Mouse (Mus musculus) hindbrain, embryonic 10.5 days (tissue): ENCODE measurements around the gene Bcar3. TPM values are rescaled to one million over a fixed set of nuclear protein-coding genes. Genes with fewer than 3 reads are reported as not detected.
"Not testable (repeated sequence)": the region's sequence is repeated elsewhere in the genome, so short reads cannot be mapped to it uniquely, and the experiment has no call there.

Source experiments
- DNase-seq: peaks from one replicate; pipeline ENCODE4 v3.0.0-alpha.2; 2017; ENCODE audit warnings: low spot score
- H3K27ac ChIP-seq: fragments of 300-500 bp; sonication (generic); 2 replicates; pipeline ENCODE4 v1.5.1; 2016; ENCODE audit warnings: mild to moderate bottlenecking, moderate library complexity
- H3K27me3 ChIP-seq: fragments of 300-500 bp; sonication (generic); 2 replicates; pipeline ENCODE4 v1.6.1; 2016; ENCODE audit warnings: mild to moderate bottlenecking; ENCODE audit not compliant: poor library complexity, insufficient read depth, severe bottlenecking
- H3K36me3 ChIP-seq: fragments of 300-500 bp; sonication (generic); 2 replicates; pipeline ENCODE4 v1.6.1; 2016; ENCODE audit warnings: mild to moderate bottlenecking, moderate library complexity
- H3K4me1 ChIP-seq: fragments of 300-500 bp; sonication (generic); replicated peaks from 2 replicates; pipeline ENCODE4 v1.6.1; 2016; ENCODE audit warnings: mild to moderate bottlenecking
- H3K4me3 ChIP-seq: fragments of 300-500 bp; sonication (generic); 2 replicates; pipeline ENCODE4 v1.5.1; 2016; ENCODE audit warnings: mild to moderate bottlenecking, moderate library complexity
- H3K9me3 ChIP-seq: fragments of 300-500 bp; sonication (generic); 2 replicates; pipeline ENCODE4 v1.6.1; 2016; ENCODE audit warnings: mild to moderate bottlenecking, moderate library complexity
- WGBS: fragments of 180-500 bp; shearing (Covaris S2); methylation state at CpG from one replicate; pipeline ENCODE4 v1.1.7; 2016; 5-methylcytosine and 5-hydroxymethylcytosine counted together
- polyA plus RNA-seq: library from polyadenylated mRNA; unstranded; fragments of >200 nt; fragmentation: Nextera tagmentation; extraction: Ambion mirVana; gene quantifications from 2 replicates; pipeline ENCODE4 v1.2.1, GENCODE M21; 2016

The Bcar3 gene
- polyA plus RNA-seq, 1 experiment from 2014 or later: 10.5 TPM

- H3K36me3 ChIP-seq: peaks cover 36% of the 10 kb centered on the region
- H3K27me3 ChIP-seq: no peaks in the 10 kb centered on the region
- H3K27ac ChIP-seq: peak overlapping the region; percentile 92
- peaks cover 36% of the 10 kb centered on the region for H3K4me1 ChIP-seq
- DNase-seq: no peak
- 9% methylated on average over 20 of the region's 20 CpGs for WGBS
- peak overlapping the region; percentile 90 for H3K4me3 ChIP-seq
- H3K9me3 ChIP-seq: no peaks in the 10 kb centered on the region
These were observed 20.3 kb upstream of the Bcar3 start for GRCm38 (mm10) chr3:122273407-122274240.

GRCm38 (mm10) chr3:122274241-122275024, 19.5 kb upstream of the Bcar3 start, which contains the start of gene Dnttip2:
Gene Dnttip2, plus strand, starts transcription at chr3:122274388.
- peak; percentile 94 for DNase-seq
- no peaks in the 10 kb centered on the region for H3K27me3 ChIP-seq
- peaks cover 36% of the 10 kb centered on the region for H3K4me1 ChIP-seq
- no peaks in the 10 kb centered on the region for H3K9me3 ChIP-seq
- peak within 1 kb of the TSS; percentile 92 for H3K27ac ChIP-seq
- H3K36me3 ChIP-seq: peaks cover 44% of the 10 kb centered on the region
- WGBS: under 1% methylated on average over 57 of the region's 57 CpGs
- peak within 1 kb of the TSS; percentile 90 for H3K4me3 ChIP-seq

GRCm38 (mm10) chr3:122275111-122275510, 18.8 kb upstream of the Bcar3 start:
- no peaks in the 10 kb centered on the region for H3K9me3 ChIP-seq
- peaks cover 51% of the 10 kb centered on the region for H3K36me3 ChIP-seq
- H3K27me3 ChIP-seq: no peaks in the 10 kb centered on the region
- peak overlapping the region; percentile 90 for H3K4me3 ChIP-seq
- peaks cover 36% of the 10 kb centered on the region for H3K4me1 ChIP-seq
- no peak overlapping the region for H3K27ac ChIP-seq
- no peak for DNase-seq
- 77% methylated on average over 10 of the region's 10 CpGs for WGBS

- Histone ChIP-seq H3K9me3 (no peaks in the 10 kb centered on the region), H3K36me3 (peaks cover 37% of the 10 kb centered on the region), H3K27me3 (no peaks in the 10 kb centered on the region), H3K27ac (no peak overlapping the region), H3K4me1 (peaks cover 15% of the 10 kb centered on the region), H3K4me3 (no peak overlapping the region)
- no peak for DNase-seq
- WGBS: 80% methylated on average over 5 of the region's 5 CpGs
These were observed 6.7 kb upstream of the Bcar3 start for GRCm38 (mm10) chr3:122287195-122287594.

GRCm38 (mm10) chr3:122288613-122289195, 5.2 kb upstream of the Bcar3 start:
- WGBS: 90% methylated on average over 5 of the region's 5 CpGs
- no peak overlapping the region for H3K27ac ChIP-seq

GRCm38 (mm10) chr3:122289344-122289743, 4.6 kb upstream of the Bcar3 start:
- not testable (repeated sequence) for H3K27ac ChIP-seq, H3K9me3 ChIP-seq, H3K4me3 ChIP-seq, DNase-seq, H3K27me3 ChIP-seq
- Histone ChIP-seq H3K4me1 (peaks cover 25% of the 10 kb centered on the region), H3K36me3 (peaks cover 16% of the 10 kb centered on the region)
- 76% methylated on average over 4 of the region's 4 CpGs for WGBS

More at GRCm38 (mm10) chr3:122288613-122289195, 5.2 kb upstream of the Bcar3 start:
- Histone ChIP-seq H3K27me3 (no peaks in the 10 kb centered on the region), H3K9me3 (no peaks in the 10 kb centered on the region), H3K4me3 (no peak overlapping the region), H3K36me3 (peaks cover 22% of the 10 kb centered on the region), H3K4me1 (peaks cover 21% of the 10 kb centered on the region)
- no peak for DNase-seq

GRCm38 (mm10) chr3:122290696-122291095, 3.2 kb upstream of the Bcar3 start:
- no peaks in the 10 kb centered on the region for H3K9me3 ChIP-seq
- H3K27me3 ChIP-seq: no peaks in the 10 kb centered on the region
- 77% methylated on average over 7 of the region's 7 CpGs for WGBS
- H3K27ac ChIP-seq: 0 out of 2 replicates have a peak overlapping the region, but pooled peaks have one; percentile 29
- H3K36me3 ChIP-seq: peaks cover 2% of the 10 kb centered on the region
- H3K4me3 ChIP-seq: no peak overlapping the region
- peaks cover 38% of the 10 kb centered on the region for H3K4me1 ChIP-seq
- DNase-seq: no peak

- Histone ChIP-seq H3K27me3 (no peaks in the 10 kb centered on the region), H3K27ac (peak overlapping the region; percentile 43; the same call in 1 of the 2 replicates), H3K4me1 (peaks cover 40% of the 10 kb centered on the region), H3K9me3 (no peaks in the 10 kb centered on the region), H3K36me3 (no peaks in the 10 kb centered on the region), H3K4me3 (peak overlapping the region; percentile 87)
- WGBS: 52% methylated on average over 12 of the region's 12 CpGs
- DNase-seq: no peak
These were observed 2.1 kb upstream of the Bcar3 start for GRCm38 (mm10) chr3:122291828-122292227.

GRCm38 (mm10) chr3:122292300-122293222, 1.4 kb upstream of the Bcar3 start:
- H3K4me3 ChIP-seq: peak overlapping the region; percentile 87
- H3K4me1 ChIP-seq: peaks cover 40% of the 10 kb centered on the region
- no peaks in the 10 kb centered on the region for H3K27me3 ChIP-seq
- H3K36me3 ChIP-seq: no peaks in the 10 kb centered on the region
- DNase-seq: peak; percentile 95
- peak overlapping the region; percentile 99 for H3K27ac ChIP-seq
- WGBS: 6% methylated on average over 54 of the region's 54 CpGs
- H3K9me3 ChIP-seq: no peaks in the 10 kb centered on the region

GRCm38 (mm10) chr3:122293223-122293953, 548 bp upstream of the Bcar3 start:
- no peak for DNase-seq
- Histone ChIP-seq H3K27me3 (no peaks in the 10 kb centered on the region), H3K9me3 (no peaks in the 10 kb centered on the region), H3K36me3 (no peaks in the 10 kb centered on the region), H3K4me1 (peaks cover 41% of the 10 kb centered on the region), H3K4me3 (peak overlapping the region; percentile 87), H3K27ac (peak overlapping the region; percentile 99)
- WGBS: under 1% methylated on average over 105 of the region's 105 CpGs

- H3K9me3 ChIP-seq: no peaks in the 10 kb centered on the region
- H3K36me3 ChIP-seq: no peaks in the 10 kb centered on the region
- no peak overlapping the region for H3K4me3 ChIP-seq
- 8% methylated on average over 5 of the region's 5 CpGs for WGBS
- H3K4me1 ChIP-seq: peaks cover 46% of the 10 kb centered on the region
- peak overlapping the region; percentile 99; the same call in 1 of the 2 replicates for H3K27ac ChIP-seq
- no peaks in the 10 kb centered on the region for H3K27me3 ChIP-seq
- peak; percentile 63 for DNase-seq
These were observed 1.6 kb downstream of the Bcar3 start for GRCm38 (mm10) chr3:122295511-122295910.
